Mouse (Mus musculus): ENCODE measurements at regions not wholly inside any gene's neighbourhood (a gene's known extent, or its start where the extent isn't known, plus 50 kb on each side); places are given as distances from the start of the nearest gene placed in this dataset.

DNA sequence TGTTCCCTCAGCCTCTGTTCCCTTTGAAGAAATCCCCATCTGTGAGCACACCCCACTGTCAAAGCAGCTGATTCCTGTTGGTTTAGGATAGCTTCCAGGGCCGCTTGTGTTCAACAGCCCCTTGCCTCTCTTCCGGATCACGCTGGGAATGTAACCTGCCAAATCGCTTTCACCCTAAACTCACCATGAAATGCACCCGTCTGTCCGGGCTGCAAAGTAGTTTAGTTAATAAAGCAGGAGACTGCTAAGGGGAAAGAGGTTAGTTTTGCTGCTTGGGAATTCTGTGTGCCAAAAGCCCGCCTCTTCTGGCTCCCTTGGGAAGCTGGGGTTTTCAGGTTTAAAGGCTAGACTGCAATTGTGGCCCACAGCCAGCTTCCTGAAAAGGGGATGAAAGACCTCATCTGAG, 1278.9 kb downstream of the Gsdmc2 start:
- Histone ChIP-seq H3K9ac (ENCODE audit: low read depth, low read length) (no peak overlapping the region), H3K27ac (ENCODE audit: low read depth, low read length) (no peak overlapping the region), H3K4me1 (ENCODE audit: control insufficient read depth, insufficient read depth, low read depth, low read length) (no peaks in the 10 kb centered on the region), H3K4me2 (ENCODE audit: low read length) (no peak overlapping the region; the same call in 1 of the 2 replicates), H3K27me3 (replicated peaks; ENCODE audit: control insufficient read depth, insufficient read depth, low read length) (no peaks in the 10 kb centered on the region), H3K4me3 (ENCODE audit: low read length) (no peak overlapping the region), H3K36me3 (ENCODE audit: control insufficient read depth, insufficient read depth, low read length) (no peaks in the 10 kb centered on the region), H3K9me3 (ENCODE audit: control insufficient read depth, low read length) (no peaks in the 10 kb centered on the region)
- 10% methylated on average over 7 of the region's 7 CpGs for WGBS
- peak; percentile 87 for ATAC-seq

GRCm38 (mm10) chr15:62533233-62533632, 1311.7 kb downstream of the Gsdmc2 start:
- no peaks in the 10 kb centered on the region for H3K4me1 ChIP-seq (ENCODE audit: control insufficient read depth, insufficient read depth, low read depth, low read length)
- H3K36me3 ChIP-seq (ENCODE audit: control insufficient read depth, insufficient read depth, low read length): no peaks in the 10 kb centered on the region
- no peak overlapping the region for H3K9ac ChIP-seq (ENCODE audit: low read depth, low read length)
- no peak overlapping the region for H3K27ac ChIP-seq (ENCODE audit: low read depth, low read length)
- H3K9me3 ChIP-seq (ENCODE audit: control insufficient read depth, low read length): no peaks in the 10 kb centered on the region
- H3K27me3 ChIP-seq (replicated peaks; ENCODE audit: control insufficient read depth, insufficient read depth, low read length): no peaks in the 10 kb centered on the region
- no peak overlapping the region for H3K4me2 ChIP-seq (ENCODE audit: low read length)
- ATAC-seq: no peak
- no peak overlapping the region for H3K4me3 ChIP-seq (ENCODE audit: low read length)
- WGBS: 63% methylated on average over 2 of the region's 2 CpGs

- Histone ChIP-seq H3K36me3 (ENCODE audit: control insufficient read depth, insufficient read depth, low read length) (no peaks in the 10 kb centered on the region), H3K9me3 (ENCODE audit: control insufficient read depth, low read length) (no peaks in the 10 kb centered on the region), H3K4me3 (ENCODE audit: low read length) (no peak overlapping the region), H3K4me1 (ENCODE audit: control insufficient read depth, insufficient read depth, low read depth, low read length) (no peaks in the 10 kb centered on the region), H3K4me2 (ENCODE audit: low read length) (no peak overlapping the region), H3K27me3 (replicated peaks; ENCODE audit: control insufficient read depth, insufficient read depth, low read length) (no peaks in the 10 kb centered on the region), H3K27ac (ENCODE audit: low read depth, low read length) (no peak overlapping the region), H3K9ac (ENCODE audit: low read depth, low read length) (no peak overlapping the region)
- no peak for ATAC-seq
- WGBS: 83% methylated on average over 3 of the region's 3 CpGs
These were observed 1316.0 kb downstream of the Gsdmc2 start for GRCm38 (mm10) chr15:62528975-62529374.

GRCm38 (mm10) chr15:62524628-62525027, 1320.3 kb downstream of the Gsdmc2 start:
- WGBS: 42% methylated on average over 2 of the region's 2 CpGs
- H3K36me3 ChIP-seq (ENCODE audit: control insufficient read depth, insufficient read depth, low read length): no peaks in the 10 kb centered on the region
- no peak for ATAC-seq

GRCm38 (mm10) chr15:62524135-62524534, 1320.8 kb downstream of the Gsdmc2 start:
- H3K36me3 ChIP-seq (ENCODE audit: control insufficient read depth, insufficient read depth, low read length): no peaks in the 10 kb centered on the region
- no peak for ATAC-seq
- WGBS: 48% methylated on average over 2 of the region's 2 CpGs

More at GRCm38 (mm10) chr15:62524628-62525027, 1320.3 kb downstream of the Gsdmc2 start:
- no peaks in the 10 kb centered on the region for H3K9me3 ChIP-seq (ENCODE audit: control insufficient read depth, low read length)
- H3K4me1 ChIP-seq (ENCODE audit: control insufficient read depth, insufficient read depth, low read depth, low read length): no peaks in the 10 kb centered on the region
- no peak overlapping the region for H3K9ac ChIP-seq (ENCODE audit: low read depth, low read length)
- no peak overlapping the region for H3K4me2 ChIP-seq (ENCODE audit: low read length)
- H3K27me3 ChIP-seq (replicated peaks; ENCODE audit: control insufficient read depth, insufficient read depth, low read length): no peaks in the 10 kb centered on the region
- H3K4me3 ChIP-seq (ENCODE audit: low read length): no peak overlapping the region
- H3K27ac ChIP-seq (ENCODE audit: low read depth, low read length): no peak overlapping the region

DNA sequence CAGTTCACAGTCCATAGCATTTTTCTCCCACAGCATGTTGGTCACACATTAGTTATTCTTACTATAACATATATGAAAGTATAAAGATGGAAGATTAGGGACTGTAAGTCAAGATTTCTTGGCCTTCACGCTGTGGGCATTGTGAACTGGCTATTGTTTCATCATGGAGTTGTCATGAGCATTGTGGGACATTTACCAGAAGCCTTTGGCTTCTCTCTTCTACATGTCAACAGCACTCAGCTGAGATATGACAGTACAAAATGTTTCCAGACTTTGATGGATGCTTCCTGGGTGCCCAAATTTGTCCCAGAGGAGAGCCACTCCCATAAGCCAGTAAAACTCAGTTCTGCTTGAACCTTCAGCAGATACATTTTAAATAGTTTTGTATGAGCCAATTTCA, 1331.5 kb downstream of the Gsdmc2 start:
- H3K9me3 ChIP-seq (ENCODE audit: control insufficient read depth, low read length): no peaks in the 10 kb centered on the region
- H3K4me2 ChIP-seq (ENCODE audit: low read length): no peak overlapping the region
- no peak for ATAC-seq
- 89% methylated on average over 1 of the region's 1 CpGs for WGBS
- no peaks in the 10 kb centered on the region for H3K36me3 ChIP-seq (ENCODE audit: control insufficient read depth, insufficient read depth, low read length)
- H3K27me3 ChIP-seq (replicated peaks; ENCODE audit: control insufficient read depth, insufficient read depth, low read length): no peaks in the 10 kb centered on the region
- no peaks in the 10 kb centered on the region for H3K4me1 ChIP-seq (ENCODE audit: control insufficient read depth, insufficient read depth, low read depth, low read length)
- no peak overlapping the region for H3K4me3 ChIP-seq (ENCODE audit: low read length)
- no peak overlapping the region for H3K9ac ChIP-seq (ENCODE audit: low read depth, low read length)
- H3K27ac ChIP-seq (ENCODE audit: low read depth, low read length): no peak overlapping the region

More at GRCm38 (mm10) chr15:62524135-62524534, 1320.8 kb downstream of the Gsdmc2 start:
- no peaks in the 10 kb centered on the region for H3K9me3 ChIP-seq (ENCODE audit: control insufficient read depth, low read length)
- no peak overlapping the region for H3K4me3 ChIP-seq (ENCODE audit: low read length)
- H3K4me1 ChIP-seq (ENCODE audit: control insufficient read depth, insufficient read depth, low read depth, low read length): no peaks in the 10 kb centered on the region
- H3K27me3 ChIP-seq (replicated peaks; ENCODE audit: control insufficient read depth, insufficient read depth, low read length): no peaks in the 10 kb centered on the region
- no peak overlapping the region for H3K4me2 ChIP-seq (ENCODE audit: low read length)
- H3K9ac ChIP-seq (ENCODE audit: low read depth, low read length): no peak overlapping the region
- no peak overlapping the region for H3K27ac ChIP-seq (ENCODE audit: low read depth, low read length)

DNA sequence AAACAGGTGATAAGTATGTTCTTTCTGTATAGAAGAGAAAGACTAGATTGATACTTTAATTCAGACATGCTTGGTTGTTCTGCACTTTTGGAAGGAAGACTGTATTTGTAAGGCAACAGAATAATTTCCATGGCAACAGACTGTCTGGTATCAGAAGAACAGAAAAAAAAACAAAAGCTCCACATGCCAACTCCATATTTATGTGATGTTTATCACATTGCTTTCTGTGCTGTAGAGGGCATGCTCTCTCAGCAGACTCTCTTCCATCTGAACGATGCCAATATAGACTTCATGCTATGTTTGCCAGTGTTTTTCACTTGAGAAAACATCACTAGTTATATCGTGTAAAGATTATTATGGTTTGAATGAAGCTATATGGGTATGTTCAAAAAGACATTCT, 1333.5 kb downstream of the Gsdmc2 start:
- 73% methylated on average over 2 of the region's 2 CpGs for WGBS
- Histone ChIP-seq H3K9ac (ENCODE audit: low read depth, low read length) (no peak overlapping the region), H3K9me3 (ENCODE audit: control insufficient read depth, low read length) (no peaks in the 10 kb centered on the region), H3K4me3 (ENCODE audit: low read length) (no peak overlapping the region), H3K27ac (ENCODE audit: low read depth, low read length) (no peak overlapping the region), H3K36me3 (ENCODE audit: control insufficient read depth, insufficient read depth, low read length) (no peaks in the 10 kb centered on the region), H3K4me2 (ENCODE audit: low read length) (no peak overlapping the region), H3K4me1 (ENCODE audit: control insufficient read depth, insufficient read depth, low read depth, low read length) (no peaks in the 10 kb centered on the region), H3K27me3 (replicated peaks; ENCODE audit: control insufficient read depth, insufficient read depth, low read length) (no peaks in the 10 kb centered on the region)
- ATAC-seq: no peak

GRCm38 (mm10) chr15:62503866-62504265, 1341.1 kb downstream of the Gsdmc2 start:
- 0 out of 2 replicates have a peak, but pooled peaks have one; percentile 40 for ATAC-seq
- no peaks in the 10 kb centered on the region for H3K9me3 ChIP-seq (ENCODE audit: control insufficient read depth, low read length)
- no peaks in the 10 kb centered on the region for H3K4me1 ChIP-seq (ENCODE audit: control insufficient read depth, insufficient read depth, low read depth, low read length)
- 65% methylated on average over 3 of the region's 3 CpGs for WGBS
- no peaks in the 10 kb centered on the region for H3K27me3 ChIP-seq (replicated peaks; ENCODE audit: control insufficient read depth, insufficient read depth, low read length)
- no peak overlapping the region for H3K4me2 ChIP-seq (ENCODE audit: low read length)
- no peak overlapping the region for H3K27ac ChIP-seq (ENCODE audit: low read depth, low read length)
- H3K4me3 ChIP-seq (ENCODE audit: low read length): no peak overlapping the region
- no peak overlapping the region for H3K9ac ChIP-seq (ENCODE audit: low read depth, low read length)
- H3K36me3 ChIP-seq (ENCODE audit: control insufficient read depth, insufficient read depth, low read length): no peaks in the 10 kb centered on the region

- H3K9me3 ChIP-seq (ENCODE audit: control insufficient read depth, low read length): no peaks in the 10 kb centered on the region
- H3K4me2 ChIP-seq (ENCODE audit: low read length): no peak overlapping the region
- ATAC-seq: no peak
- H3K36me3 ChIP-seq (ENCODE audit: control insufficient read depth, insufficient read depth, low read length): no peaks in the 10 kb centered on the region
- H3K27ac ChIP-seq (ENCODE audit: low read depth, low read length): no peak overlapping the region
- no peak overlapping the region for H3K9ac ChIP-seq (ENCODE audit: low read depth, low read length)
- H3K4me3 ChIP-seq (ENCODE audit: low read length): no peak overlapping the region
- WGBS: 71% methylated on average over 4 of the region's 4 CpGs
- no peaks in the 10 kb centered on the region for H3K27me3 ChIP-seq (replicated peaks; ENCODE audit: control insufficient read depth, insufficient read depth, low read length)
- H3K4me1 ChIP-seq (ENCODE audit: control insufficient read depth, insufficient read depth, low read depth, low read length): peaks cover 3% of the 10 kb centered on the region
These were observed 1344.0 kb downstream of the Gsdmc2 start for GRCm38 (mm10) chr15:62500966-62501365.

- 84% methylated on average over 2 of the region's 2 CpGs for WGBS
- H3K36me3 ChIP-seq (ENCODE audit: control insufficient read depth, insufficient read depth, low read length): no peaks in the 10 kb centered on the region
- H3K9ac ChIP-seq (ENCODE audit: low read depth, low read length): no peak overlapping the region
- H3K27me3 ChIP-seq (replicated peaks; ENCODE audit: control insufficient read depth, insufficient read depth, low read length): no peaks in the 10 kb centered on the region
- H3K4me3 ChIP-seq (ENCODE audit: low read length): no peak overlapping the region
- H3K27ac ChIP-seq (ENCODE audit: low read depth, low read length): no peak overlapping the region
- H3K4me1 ChIP-seq (ENCODE audit: control insufficient read depth, insufficient read depth, low read depth, low read length): peaks cover 3% of the 10 kb centered on the region
- ATAC-seq: no peak
- no peak overlapping the region for H3K4me2 ChIP-seq (ENCODE audit: low read length)
- no peaks in the 10 kb centered on the region for H3K9me3 ChIP-seq (ENCODE audit: control insufficient read depth, low read length)
These were observed 1344.5 kb downstream of the Gsdmc2 start for GRCm38 (mm10) chr15:62500522-62500921.
